Mouse (Mus musculus) stomach, embryonic 15.5 days (tissue): ENCODE data around the gene Sorcs1. TPM values are rescaled to one million over a fixed set of nuclear protein-coding genes. Genes with fewer than 3 reads are reported as not detected.

ENCODE experiments used
- ATAC-seq: fragments of 200-750 bp; cut with Nextera tagmentation; 2 replicates; pipeline ENCODE4 v1.8.0; 2017; ENCODE audit warnings: low read depth, moderate number of reproducible peaks, moderate TSS enrichment; ENCODE audit not compliant: insufficient read depth, low FRiP score
- H3K27ac ChIP-seq: fragments of 300-500 bp; sonication (generic); 2 replicates; pipeline ENCODE4 v1.5.1; 2015; ENCODE audit warnings: mild to moderate bottlenecking, inconsistent platforms
- H3K27me3 ChIP-seq: fragments of 300-500 bp; sonication (generic); replicated peaks from 2 replicates; pipeline ENCODE4 v1.6.1; 2015; ENCODE audit warnings: inconsistent platforms
- H3K36me3 ChIP-seq: fragments of 300-500 bp; sonication (generic); 2 replicates; pipeline ENCODE4 v1.6.1; 2015; ENCODE audit warnings: inconsistent platforms
- H3K4me1 ChIP-seq: fragments of 300-500 bp; sonication (generic); 2 replicates; pipeline ENCODE4 v1.6.1; 2015; ENCODE audit warnings: inconsistent platforms
- H3K4me2 ChIP-seq: fragments of 300-500 bp; sonication (generic); 2 replicates; pipeline ENCODE4 v1.6.1; 2015; ENCODE audit warnings: mild to moderate bottlenecking, inconsistent platforms
- H3K4me3 ChIP-seq: fragments of 300-500 bp; sonication (generic); replicated peaks from 2 replicates; pipeline ENCODE4 v1.5.1; 2015; ENCODE audit warnings: inconsistent platforms
- H3K9ac ChIP-seq: fragments of 300-500 bp; sonication (generic); 2 replicates; pipeline ENCODE4 v1.6.1; 2015; ENCODE audit warnings: inconsistent platforms
- H3K9me3 ChIP-seq: fragments of 300-500 bp; sonication (generic); 2 replicates; pipeline ENCODE4 v1.6.1; 2016; ENCODE audit warnings: inconsistent platforms
- WGBS: fragments of 180-500 bp; shearing (Covaris S2); methylation state at CpG from one replicate; pipeline ENCODE4 v1.1.7; 2015; 5-methylcytosine and 5-hydroxymethylcytosine counted together
- polyA plus RNA-seq: library from polyadenylated mRNA; unstranded; fragments of >200 nt; fragmentation: Nextera tagmentation; extraction: Ambion mirVana; gene quantifications from 2 replicates; pipeline ENCODE4 v1.2.1, GENCODE M21; 2015

The Sorcs1 gene
- polyA plus RNA-seq, 1 experiment from 2014 or later = 3.2 TPM

- no peak for ATAC-seq
- Histone ChIP-seq H3K9me3 (no peaks in the 10 kb centered on the region), H3K36me3 (no peaks in the 10 kb centered on the region), H3K27me3 (no peaks in the 10 kb centered on the region), H3K4me1 (no peaks in the 10 kb centered on the region), H3K4me3 (no peak overlapping the region), H3K4me2 (no peak overlapping the region), H3K27ac (no peak overlapping the region), H3K9ac (no peak overlapping the region)
- 80% methylated on average over 8 of the region's 8 CpGs for WGBS
Observed at GRCm38 (mm10) chr19:50640251-50641032, 38.0 kb downstream of the Sorcs1 start.

- Histone ChIP-seq H3K27me3 (no peaks in the 10 kb centered on the region), H3K4me1 (no peaks in the 10 kb centered on the region), H3K9me3 (no peaks in the 10 kb centered on the region), H3K9ac (no peak overlapping the region), H3K36me3 (no peaks in the 10 kb centered on the region), H3K4me2 (no peak overlapping the region), H3K4me3 (no peak overlapping the region), H3K27ac (no peak overlapping the region)
- ATAC-seq = no peak
- WGBS = 74% methylated on average over 6 of the region's 6 CpGs
Observed at GRCm38 (mm10) chr19:50638176-50638575, 40.3 kb downstream of the Sorcs1 start.

- Histone ChIP-seq H3K27me3 (no peaks in the 10 kb centered on the region), H3K4me1 (no peaks in the 10 kb centered on the region), H3K27ac (no peak overlapping the region), H3K9ac (no peak overlapping the region), H3K36me3 (no peaks in the 10 kb centered on the region), H3K9me3 (no peaks in the 10 kb centered on the region), H3K4me2 (no peak overlapping the region), H3K4me3 (no peak overlapping the region)
- ATAC-seq = no peak
- 29% methylated on average over 9 of the region's 9 CpGs for WGBS
Observed at GRCm38 (mm10) chr19:50614013-50614412, 64.4 kb downstream of the Sorcs1 start.

- H3K4me1 ChIP-seq = no peaks in the 10 kb centered on the region
- WGBS = 38% methylated on average over 3 of the region's 3 CpGs
- H3K27me3 ChIP-seq = no peaks in the 10 kb centered on the region
- H3K4me2 ChIP-seq = no peak overlapping the region
- no peak overlapping the region for H3K27ac ChIP-seq
- no peak overlapping the region for H3K4me3 ChIP-seq
- H3K36me3 ChIP-seq = no peaks in the 10 kb centered on the region
- no peak for ATAC-seq
- no peak overlapping the region for H3K9ac ChIP-seq
- no peaks in the 10 kb centered on the region for H3K9me3 ChIP-seq
Observed at GRCm38 (mm10) chr19:50611619-50612018, 66.8 kb downstream of the Sorcs1 start.

- Histone ChIP-seq H3K36me3 (no peaks in the 10 kb centered on the region), H3K9ac (no peak overlapping the region), H3K27ac (no peak overlapping the region), H3K4me1 (no peaks in the 10 kb centered on the region), H3K27me3 (no peaks in the 10 kb centered on the region), H3K4me2 (no peak overlapping the region), H3K9me3 (no peaks in the 10 kb centered on the region), H3K4me3 (no peak overlapping the region)
- 34% methylated on average over 4 of the region's 4 CpGs for WGBS
- no peak for ATAC-seq
Observed at GRCm38 (mm10) chr19:50603882-50604281, 74.6 kb downstream of the Sorcs1 start.

GRCm38 (mm10) chr19:50603380-50603779, 75.1 kb downstream of the Sorcs1 start:
- H3K36me3 ChIP-seq = no peaks in the 10 kb centered on the region
- no peaks in the 10 kb centered on the region for H3K9me3 ChIP-seq
- no peak overlapping the region for H3K9ac ChIP-seq
- H3K4me1 ChIP-seq = no peaks in the 10 kb centered on the region
- ATAC-seq = no peak; the same call in 1 of the 2 replicates
- H3K4me3 ChIP-seq = no peak overlapping the region
- WGBS = 46% methylated on average over 5 of the region's 5 CpGs
- H3K4me2 ChIP-seq = no peak overlapping the region
- no peak overlapping the region for H3K27ac ChIP-seq
- H3K27me3 ChIP-seq = no peaks in the 10 kb centered on the region

- no peaks in the 10 kb centered on the region for H3K4me1 ChIP-seq
- no peak overlapping the region for H3K4me2 ChIP-seq
- no peaks in the 10 kb centered on the region for H3K36me3 ChIP-seq
- H3K4me3 ChIP-seq = no peak overlapping the region
- WGBS = 61% methylated on average over 4 of the region's 4 CpGs
- no peaks in the 10 kb centered on the region for H3K9me3 ChIP-seq
- H3K27ac ChIP-seq = no peak overlapping the region
- H3K9ac ChIP-seq = no peak overlapping the region
- ATAC-seq = no peak
- H3K27me3 ChIP-seq = no peaks in the 10 kb centered on the region
Observed at GRCm38 (mm10) chr19:50597300-50597699, 81.1 kb downstream of the Sorcs1 start.

- Histone ChIP-seq H3K4me2 (no peak overlapping the region), H3K27me3 (no peaks in the 10 kb centered on the region), H3K4me3 (no peak overlapping the region), H3K36me3 (no peaks in the 10 kb centered on the region), H3K9ac (no peak overlapping the region), H3K4me1 (no peaks in the 10 kb centered on the region), H3K27ac (no peak overlapping the region), H3K9me3 (no peaks in the 10 kb centered on the region)
- ATAC-seq = no peak
- WGBS = 89% methylated on average over 5 of the region's 5 CpGs
Observed at GRCm38 (mm10) chr19:50586182-50586581, 92.3 kb downstream of the Sorcs1 start.

GRCm38 (mm10) chr19:50582952-50583351, 95.5 kb downstream of the Sorcs1 start:
- no peak overlapping the region for H3K4me3 ChIP-seq
- no peaks in the 10 kb centered on the region for H3K36me3 ChIP-seq
- ATAC-seq = no peak
- H3K9me3 ChIP-seq = no peaks in the 10 kb centered on the region
- no peak overlapping the region for H3K9ac ChIP-seq
- H3K4me2 ChIP-seq = no peak overlapping the region
- H3K4me1 ChIP-seq = no peaks in the 10 kb centered on the region
- H3K27me3 ChIP-seq = no peaks in the 10 kb centered on the region
- H3K27ac ChIP-seq = no peak overlapping the region

- ATAC-seq = no peak
- no peak overlapping the region for H3K4me3 ChIP-seq
- no peaks in the 10 kb centered on the region for H3K27me3 ChIP-seq
- H3K27ac ChIP-seq = no peak overlapping the region
- no peak overlapping the region for H3K9ac ChIP-seq
- H3K36me3 ChIP-seq = no peaks in the 10 kb centered on the region
- H3K4me2 ChIP-seq = no peak overlapping the region
- no peaks in the 10 kb centered on the region for H3K4me1 ChIP-seq
- no peaks in the 10 kb centered on the region for H3K9me3 ChIP-seq
- 50% methylated on average over 1 of the region's 1 CpGs for WGBS
Observed at GRCm38 (mm10) chr19:50569669-50570195, 108.7 kb downstream of the Sorcs1 start.

- H3K4me2 ChIP-seq = no peak overlapping the region
- no peaks in the 10 kb centered on the region for H3K27me3 ChIP-seq
- no peak overlapping the region for H3K4me3 ChIP-seq
- no peak overlapping the region for H3K27ac ChIP-seq
- no peak for ATAC-seq
- H3K4me1 ChIP-seq = no peaks in the 10 kb centered on the region
- H3K36me3 ChIP-seq = no peaks in the 10 kb centered on the region
- no peaks in the 10 kb centered on the region for H3K9me3 ChIP-seq
- no peak overlapping the region for H3K9ac ChIP-seq
- WGBS = 83% methylated on average over 2 of the region's 2 CpGs
Observed at GRCm38 (mm10) chr19:50566306-50566705, 112.1 kb downstream of the Sorcs1 start.

GRCm38 (mm10) chr19:50558771-50559170, 119.7 kb downstream of the Sorcs1 start:
- 58% methylated on average over 6 of the region's 6 CpGs for WGBS
- no peaks in the 10 kb centered on the region for H3K27me3 ChIP-seq
- ATAC-seq = no peak

More at GRCm38 (mm10) chr19:50558771-50559170, 119.7 kb downstream of the Sorcs1 start:
- Histone ChIP-seq H3K4me3 (no peak overlapping the region), H3K36me3 (no peaks in the 10 kb centered on the region), H3K9me3 (no peaks in the 10 kb centered on the region), H3K4me1 (no peaks in the 10 kb centered on the region), H3K4me2 (no peak overlapping the region), H3K27ac (no peak overlapping the region), H3K9ac (no peak overlapping the region)
